Mouse (Mus musculus): ENCODE results near the gene Arl3. TPM values are rescaled to one million over a fixed set of nuclear protein-coding genes. Genes with fewer than 3 reads are reported as not detected.

The Arl3 gene
- total and polyA plus RNA-seq, 3 experiments = 24.1 to 46.5 (median 45.3) TPM

GRCm38 (mm10) chr19:46502069-46502455, 70.9 kb downstream of the Arl3 start (continued):
- no peak for TF ChIP-seq GABPA (IDR thresholded peaks at IDR 0.05; ENCODE audit: insufficient replicate concordance, low read depth, low read length)
- TF ChIP-seq TCF12 (IDR thresholded peaks at IDR 0.05; ENCODE audit: low read depth, low read length) = no peak

GRCm38 (mm10) chr19:46501401-46502068, 71.5 kb downstream of the Arl3 start, which contains the start of gene Trim8:
Gene Trim8 (plus strand): TSS chr19:46501702.
- Histone ChIP-seq H3K4me2 (ENCODE audit: insufficient read depth, low read depth, poor library complexity, severe bottlenecking) (peak within 1 kb of the TSS; percentile 60), H3K9ac (ENCODE audit: insufficient read depth, low read depth) (peak within 1 kb of the TSS; percentile 98), H3K36me3 (replicated peaks in 1 of 2; ENCODE audit: control insufficient read depth in 1 of 2, insufficient read depth in 1 of 2, low read length in 1 of 2) (peaks cover 0 to 22% of the 10 kb centered on the region in 2 experiments), H3K27ac (ENCODE audit: insufficient read depth, low read depth) (peak within 1 kb of the TSS; percentile 96), H3K4me1 (ENCODE audit: control insufficient read depth in 1 of 2, insufficient read depth in 2 of 2) (peaks cover 2 to 18% of the 10 kb centered on the region in 2 experiments; a peak in 3 of 4 replicates), H3K27me3 (replicated peaks) (no peaks in the 10 kb centered on the region), H3K79me2 (replicated peaks; ENCODE audit: control insufficient read depth, extremely low read depth, insufficient read depth, poor library complexity, severe bottlenecking) (peaks cover 41% of the 10 kb centered on the region), H3K9me3 (replicated peaks; ENCODE audit: low read length) (no peaks in the 10 kb centered on the region), H3K4me3 (replicated peaks in 1 of 3; ENCODE audit: low read depth in 2 of 3, low read length in 2 of 3, poor library complexity in 1 of 3) (peak within 1 kb of the TSS; percentile 82 to 95 (median 93))
- in situ Hi-C loops (cut with MboI; ENCODE audit: low pct_ligation_motif_present, low pct_unique_long_range_greater_than_20kb, low sequenced_read_pairs) = no loop called here
- TF ChIP-seq ETS1 (conservative IDR thresholded peaks at IDR 0.05; ENCODE audit: low read depth, low read length) (no peak), SMC3 (IDR thresholded peaks at IDR 0.05; ENCODE audit: low read depth, low read length) (no peak), ELF1 (IDR thresholded peaks at IDR 0.05; ENCODE audit: low read depth, low read length) (no peak), MAFK (IDR thresholded peaks at IDR 0.05; ENCODE audit: insufficient replicate concordance, low read length) (no peak), ZNF384 (IDR thresholded peaks at IDR 0.05; ENCODE audit: low read depth, low read length) (peak; percentile 91), JUN (IDR thresholded peaks at IDR 0.05; ENCODE audit: insufficient read depth, low read depth, low read length) (no peak), JUND (conservative IDR thresholded peaks at IDR 0.05; ENCODE audit: low read depth, low read length) (no peak), UBTF (IDR thresholded peaks at IDR 0.05; ENCODE audit: low read depth, low read length) (peak; percentile 27), ZKSCAN1 (IDR thresholded peaks at IDR 0.05; ENCODE audit: borderline replicate concordance, low read depth, low read length) (no peak), MAZ (IDR thresholded peaks at IDR 0.05; ENCODE audit: low read depth, low read length) (no peak), CHD2 (IDR thresholded peaks at IDR 0.05; ENCODE audit: low read length) (0 out of 2 replicates have a peak, but pooled peaks have one; percentile 14), POLR2A (IDR thresholded peaks at IDR 0.05; ENCODE audit: low read depth, low read length) (peak; percentile 37; the same call in 1 of the 2 replicates), KAT2A (IDR thresholded peaks at IDR 0.05; ENCODE audit: insufficient replicate concordance, low read length) (no peak), MAX (IDR thresholded peaks at IDR 0.05; ENCODE audit: low read length) (no peak)
- DNase-seq (ENCODE audit: extremely low read depth) = peak; percentile 69
- dilution Hi-C loops (cut with MboI; ENCODE audit: extremely low pct_ligation_motif_present, extremely low pct_unique_long_range_greater_than_20kb, low sequenced_read_pairs) = no loop called here

Data from CH12.LX (cell line).